In the genomic region with DNA sequence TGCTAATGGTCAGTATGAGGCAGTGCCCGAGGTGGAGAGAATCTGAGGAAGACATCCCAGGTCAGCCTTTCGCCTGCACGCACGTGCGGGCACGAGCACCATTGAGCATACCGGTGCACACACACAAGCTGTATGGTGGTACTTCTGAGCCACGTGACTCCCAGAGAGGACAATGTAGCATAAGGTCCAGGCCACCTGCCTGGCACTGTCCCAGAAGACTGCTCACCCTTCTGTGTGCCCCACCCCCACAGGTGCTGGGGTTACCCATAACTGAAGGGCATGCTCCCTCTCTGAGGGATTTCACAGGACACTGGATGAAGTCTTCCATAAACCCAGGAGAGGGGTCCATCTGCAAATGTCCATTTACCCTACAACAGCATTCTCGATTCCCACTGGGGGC, we compare ENCODE assay signal across 15 mouse cellular contexts.
"Had no signal": no experiment of that assay in that cellular context is flagged by ENCODE, and none has a peak within 500 bp of the region (broad histone marks: within the 10 kb centered on the region; RNA-seq: fewer than 3 reads in every experiment).

No protein-coding gene starts in this region.

- H3K36me3 ChIP-seq: limb, embryonic 10.5 days; liver, embryonic 12.5 days had no signal

- DNase-seq: kidney, adult 8-10 months; lung, embryonic 14.5 days; lung, postnatal 10 days; lung, postnatal 4 days; right cerebral cortex, adult 18-20 months; right cerebral cortex, postnatal 25 days; thymus, adult 2 months; thymus, postnatal 25 days had no signal

- H3K9me3 ChIP-seq: limb, embryonic 10.5 days; liver, embryonic 12.5 days; neural tube, embryonic 15.5 days had no signal

- H3K4me2 ChIP-seq: liver, embryonic 12.5 days; lung, embryonic 14.5 days had no signal

- H3K27ac ChIP-seq: left cerebral cortex, adult 2 months; limb, embryonic 10.5 days; liver, embryonic 12.5 days; stomach, postnatal 0 days had no signal

- H3K27me3 ChIP-seq: neural tube, embryonic 15.5 days had no signal

- H3K9ac ChIP-seq: liver, embryonic 12.5 days; lung, embryonic 14.5 days; neural tube, embryonic 15.5 days had no signal

- H3K4me3 ChIP-seq: left cerebral cortex, adult 2 months; limb, embryonic 10.5 days; liver, embryonic 12.5 days; myocyte; neural tube, embryonic 15.5 days had no signal

- ATAC-seq: intestine, postnatal 0 days; liver, embryonic 12.5 days had no signal
